Mouse (Mus musculus) midbrain, embryonic 12.5 days (tissue): ENCODE data around the gene Mcf2l. TPM values are rescaled to one million over a fixed set of nuclear protein-coding genes. Genes with fewer than 3 reads are reported as not detected.
A peak's percentile ranks its signal among the peaks of the same experiment; 100 is the strongest.

Source experiments
- ATAC-seq: fragments of 200-750 bp; cut with Nextera tagmentation; 2 replicates; pipeline ENCODE4 v1.8.0; 2017; ENCODE audit warnings: low read depth, moderate TSS enrichment, moderate library complexity; ENCODE audit not compliant: low FRiP score
- H3K27ac ChIP-seq: fragments of 300-500 bp; sonication (generic); replicated peaks from 2 replicates; pipeline ENCODE4 v1.5.1; 2016; ENCODE audit warnings: mild to moderate bottlenecking
- H3K27me3 ChIP-seq: fragments of 300-500 bp; sonication (generic); 2 replicates; pipeline ENCODE4 v1.6.1; 2016; ENCODE audit warnings: mild to moderate bottlenecking
- H3K36me3 ChIP-seq: fragments of 300-500 bp; sonication (generic); 2 replicates; pipeline ENCODE4 v1.6.1; 2016
- H3K4me1 ChIP-seq: fragments of 300-500 bp; sonication (generic); 2 replicates; pipeline ENCODE4 v1.6.1; 2016
- H3K4me2 ChIP-seq: fragments of 300-500 bp; sonication (generic); replicated peaks from 2 replicates; pipeline ENCODE4 v1.6.1; 2016; ENCODE audit warnings: mild to moderate bottlenecking, moderate library complexity
- H3K4me3 ChIP-seq: fragments of 300-500 bp; sonication (generic); 2 replicates; pipeline ENCODE4 v1.5.1; 2016; ENCODE audit warnings: mild to moderate bottlenecking
- H3K9ac ChIP-seq: fragments of 300-500 bp; sonication (generic); replicated peaks from 2 replicates; pipeline ENCODE4 v1.6.1; 2016; ENCODE audit warnings: mild to moderate bottlenecking, moderate library complexity
- H3K9me3 ChIP-seq: fragments of 300-500 bp; sonication (generic); 2 replicates; pipeline ENCODE4 v1.6.1; 2016; ENCODE audit warnings: mild to moderate bottlenecking
- WGBS: fragments of 180-500 bp; shearing (Covaris S2); methylation state at CpG from one replicate; pipeline ENCODE4 v1.1.7; 2016; 5-methylcytosine and 5-hydroxymethylcytosine counted together
- polyA plus RNA-seq: library from polyadenylated mRNA; unstranded; fragments of >200 nt; fragmentation: Nextera tagmentation; extraction: Ambion mirVana; gene quantifications from 2 replicates; pipeline ENCODE4 v1.2.1, GENCODE M21; 2016

Gene Mcf2l
- polyA plus RNA-seq, 1 experiment from 2014 or later: 97.8 TPM

GRCm38 (mm10) chr8:12961211-12961610 lies 87.6 kb downstream of the Mcf2l start:
- H3K9me3 ChIP-seq: no peaks in the 10 kb centered on the region
- no peak overlapping the region for H3K4me3 ChIP-seq
- 65% methylated on average over 2 of the region's 2 CpGs for WGBS
- H3K27me3 ChIP-seq: no peaks in the 10 kb centered on the region
- H3K27ac ChIP-seq: no peak overlapping the region
- H3K36me3 ChIP-seq: peaks cover 34% of the 10 kb centered on the region
- no peak overlapping the region for H3K4me2 ChIP-seq
- no peak overlapping the region for H3K9ac ChIP-seq
- no peak for ATAC-seq
- peaks cover 42% of the 10 kb centered on the region for H3K4me1 ChIP-seq

GRCm38 (mm10) chr8:12961821-12962534 lies 88.4 kb downstream of the Mcf2l start:
- no peak overlapping the region; the same call in 1 of the 2 replicates for H3K27ac ChIP-seq
- WGBS: 72% methylated on average over 8 of the region's 8 CpGs
- no peak for ATAC-seq
- peaks cover 35% of the 10 kb centered on the region for H3K4me1 ChIP-seq
- H3K9ac ChIP-seq: no peak overlapping the region
- no peak overlapping the region for H3K4me2 ChIP-seq
- no peak overlapping the region for H3K4me3 ChIP-seq
- no peaks in the 10 kb centered on the region for H3K27me3 ChIP-seq
- no peaks in the 10 kb centered on the region for H3K9me3 ChIP-seq
- peaks cover 35% of the 10 kb centered on the region for H3K36me3 ChIP-seq

- Histone ChIP-seq H3K9ac (no peak overlapping the region), H3K9me3 (no peaks in the 10 kb centered on the region), H3K27me3 (no peaks in the 10 kb centered on the region), H3K4me1 (peaks cover 27% of the 10 kb centered on the region), H3K4me3 (no peak overlapping the region), H3K36me3 (peaks cover 35% of the 10 kb centered on the region), H3K27ac (0 out of 2 replicates have a peak overlapping the region, but pooled peaks have one; percentile 20), H3K4me2 (no peak overlapping the region)
- WGBS: 68% methylated on average over 13 of the region's 13 CpGs
- 0 out of 2 replicates have a peak, but pooled peaks have one; percentile 12 for ATAC-seq
These were observed 89.2 kb downstream of the Mcf2l start for GRCm38 (mm10) chr8:12962541-12963380.

GRCm38 (mm10) chr8:12976290-12976689 lies 102.7 kb downstream of the Mcf2l start:
- Histone ChIP-seq H3K4me3 (no peak overlapping the region), H3K4me1 (0 out of 2 replicates have a peak, but pooled peaks cover 2% of the 10 kb centered on the region), H3K36me3 (peaks cover 62% of the 10 kb centered on the region), H3K4me2 (no peak overlapping the region), H3K27me3 (no peaks in the 10 kb centered on the region), H3K9ac (no peak overlapping the region), H3K9me3 (no peaks in the 10 kb centered on the region), H3K27ac (no peak overlapping the region)
- 85% methylated on average over 11 of the region's 11 CpGs for WGBS
- no peak for ATAC-seq

- Histone ChIP-seq H3K4me2 (no peak overlapping the region), H3K27ac (no peak overlapping the region), H3K9me3 (no peaks in the 10 kb centered on the region), H3K27me3 (no peaks in the 10 kb centered on the region), H3K9ac (no peak overlapping the region), H3K36me3 (peaks cover 66% of the 10 kb centered on the region), H3K4me3 (no peak overlapping the region), H3K4me1 (no peaks in the 10 kb centered on the region)
- WGBS: 85% methylated on average over 5 of the region's 5 CpGs
- ATAC-seq: no peak
These were observed 103.1 kb downstream of the Mcf2l start for GRCm38 (mm10) chr8:12976723-12977122.

GRCm38 (mm10) chr8:12977325-12977724 lies 103.7 kb downstream of the Mcf2l start:
- Histone ChIP-seq H3K4me3 (no peak overlapping the region), H3K9ac (no peak overlapping the region), H3K36me3 (peaks cover 69% of the 10 kb centered on the region), H3K9me3 (no peaks in the 10 kb centered on the region), H3K4me2 (no peak overlapping the region), H3K27me3 (no peaks in the 10 kb centered on the region), H3K4me1 (no peaks in the 10 kb centered on the region), H3K27ac (no peak overlapping the region)
- WGBS: 86% methylated on average over 12 of the region's 12 CpGs
- ATAC-seq: no peak

GRCm38 (mm10) chr8:12978308-12978707 lies 104.7 kb downstream of the Mcf2l start:
- H3K4me2 ChIP-seq: no peak overlapping the region
- WGBS: 62% methylated on average over 2 of the region's 2 CpGs
- H3K4me1 ChIP-seq: no peaks in the 10 kb centered on the region
- no peaks in the 10 kb centered on the region for H3K27me3 ChIP-seq
- H3K9me3 ChIP-seq: no peaks in the 10 kb centered on the region
- peaks cover 66% of the 10 kb centered on the region for H3K36me3 ChIP-seq
- H3K27ac ChIP-seq: no peak overlapping the region
- H3K9ac ChIP-seq: no peak overlapping the region
- H3K4me3 ChIP-seq: no peak overlapping the region
- ATAC-seq: no peak

- Histone ChIP-seq H3K27ac (no peak overlapping the region), H3K4me2 (no peak overlapping the region), H3K27me3 (no peaks in the 10 kb centered on the region), H3K9me3 (no peaks in the 10 kb centered on the region), H3K4me1 (no peaks in the 10 kb centered on the region), H3K4me3 (no peak overlapping the region), H3K9ac (no peak overlapping the region), H3K36me3 (peaks cover 62% of the 10 kb centered on the region)
- ATAC-seq: peak; percentile 44
- WGBS: 35% methylated on average over 5 of the region's 5 CpGs
These were observed 105.1 kb downstream of the Mcf2l start for GRCm38 (mm10) chr8:12978726-12979125.

GRCm38 (mm10) chr8:12983681-12984467 lies 110.3 kb downstream of the Mcf2l start:
- Histone ChIP-seq H3K9ac (no peak overlapping the region), H3K4me3 (no peak overlapping the region), H3K9me3 (no peaks in the 10 kb centered on the region), H3K27me3 (no peaks in the 10 kb centered on the region), H3K27ac (no peak overlapping the region), H3K4me1 (no peaks in the 10 kb centered on the region), H3K36me3 (peaks cover 50% of the 10 kb centered on the region), H3K4me2 (no peak overlapping the region)
- WGBS: 85% methylated on average over 18 of the region's 18 CpGs
- ATAC-seq: no peak

- no peak overlapping the region for H3K27ac ChIP-seq
- H3K9me3 ChIP-seq: no peaks in the 10 kb centered on the region
- WGBS: 94% methylated on average over 17 of the region's 17 CpGs
- H3K27me3 ChIP-seq: no peaks in the 10 kb centered on the region
- H3K4me3 ChIP-seq: no peak overlapping the region
- no peak for ATAC-seq
- H3K36me3 ChIP-seq: peaks cover 50% of the 10 kb centered on the region
- no peak overlapping the region for H3K4me2 ChIP-seq
- H3K4me1 ChIP-seq: no peaks in the 10 kb centered on the region
- H3K9ac ChIP-seq: no peak overlapping the region
These were observed 111.1 kb downstream of the Mcf2l start for GRCm38 (mm10) chr8:12984601-12985243.

- ATAC-seq: no peak
- H3K4me3 ChIP-seq: no peak overlapping the region
- peaks cover 49% of the 10 kb centered on the region for H3K36me3 ChIP-seq
- H3K4me1 ChIP-seq: no peaks in the 10 kb centered on the region
- 92% methylated on average over 13 of the region's 13 CpGs for WGBS
- H3K9ac ChIP-seq: no peak overlapping the region
- no peak overlapping the region for H3K27ac ChIP-seq
- no peak overlapping the region for H3K4me2 ChIP-seq
- H3K27me3 ChIP-seq: no peaks in the 10 kb centered on the region
- no peaks in the 10 kb centered on the region for H3K9me3 ChIP-seq
These were observed 111.7 kb downstream of the Mcf2l start for GRCm38 (mm10) chr8:12985259-12985658.
